Mouse (Mus musculus): ENCODE measurements at regions not wholly inside any gene's neighbourhood (a gene's known extent, or its start where the extent isn't known, plus 50 kb on each side); places are given as distances from the start of the nearest gene placed in this dataset.

DNA sequence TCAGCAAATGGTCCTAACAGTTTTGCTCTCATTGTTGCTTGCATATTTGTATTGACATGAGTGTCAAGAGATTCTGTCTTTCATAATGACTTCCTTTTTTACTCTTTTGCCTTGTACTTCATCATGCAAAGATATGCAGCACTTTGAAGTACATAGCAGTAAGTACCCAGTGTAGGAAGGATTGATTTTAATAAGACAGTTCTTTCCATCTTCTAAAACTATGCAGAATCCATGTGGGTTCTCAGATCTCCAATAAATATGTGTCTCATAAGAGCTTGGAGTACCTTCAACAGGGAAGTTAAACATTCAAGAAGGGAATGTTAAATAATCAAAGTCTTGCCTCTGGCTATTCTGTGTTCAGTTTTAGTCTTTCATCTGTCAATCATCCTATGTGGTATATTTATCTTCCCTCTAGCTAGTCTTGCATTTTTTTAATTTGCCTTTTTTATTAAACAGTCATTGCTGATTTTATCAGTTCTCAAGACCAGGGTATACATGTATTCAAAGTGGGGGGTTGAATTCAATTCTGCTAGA, 926.1 kb downstream of the Slitrk1 start:
- no peak for TF ChIP-seq CTCF (conservative IDR thresholded peaks at IDR 0.05; ENCODE audit: low read length)
- TF ChIP-seq POU5F1 (IDR thresholded peaks at IDR 0.05; ENCODE audit: borderline replicate concordance, low read length): no peak
